Mouse (Mus musculus) CH12.LX (cell line): ENCODE measurements at regions not wholly inside any gene's neighbourhood (a gene's known extent, or its start where the extent isn't known, plus 50 kb on each side); places are given as distances from the start of the nearest gene placed in this dataset.
A peak's percentile ranks its signal among the peaks of the same experiment; 100 is the strongest.

ENCODE experiments used
- DNase-seq: peaks from one replicate; pipeline ENCODE4 v3.0.0-alpha.2; 2013; ENCODE audit errors: extremely low read depth
- H3K27ac ChIP-seq: 2 replicates; pipeline ENCODE4 v1.5.1; 2012; ENCODE audit warnings: low read depth, mild to moderate bottlenecking, control low read depth, moderate library complexity; ENCODE audit not compliant: insufficient read depth
- H3K27me3 ChIP-seq: replicated peaks from 2 replicates; pipeline ENCODE3; 2012; ENCODE audit warnings: inconsistent platforms
- H3K36me3 ChIP-seq, 2 experiments: replicated peaks in 1 of 2; 2 replicates each; pipeline versions ENCODE3 to v1.6.1; 2012; ENCODE audit warnings: inconsistent platforms in 1 of 2, low read length in 1 of 2, mild to moderate bottlenecking in 1 of 2, mixed read lengths in 1 of 2, moderate library complexity in 1 of 2; ENCODE audit not compliant: control insufficient read depth in 1 of 2, insufficient read depth in 1 of 2
- H3K4me1 ChIP-seq, 2 experiments: 2 replicates each; pipeline ENCODE4 v1.6.1; 2012; ENCODE audit warnings: inconsistent platforms in 1 of 2, moderate library complexity in 1 of 2; ENCODE audit not compliant: insufficient read depth in 2 of 2, control insufficient read depth in 1 of 2
- H3K4me2 ChIP-seq: 2 replicates; pipeline ENCODE4 v1.6.1; 2012; ENCODE audit warnings: low read depth, mild to moderate bottlenecking, control low read depth; ENCODE audit not compliant: poor library complexity, insufficient read depth, severe bottlenecking
- H3K4me3 ChIP-seq, 3 experiments: fragments of 150-350 bp in 1 of 3; sonication (generic) in 1 of 3; replicated peaks in 1 of 3; 2 replicates each; pipeline versions ENCODE3 to v1.5.1; 2011 to 2012; ENCODE audit warnings: low read depth in 2 of 3, low read length in 2 of 3, mild to moderate bottlenecking in 2 of 3, moderate library complexity in 2 of 3, control low read depth in 1 of 3, improper control_type of control experiment in 1 of 3, inconsistent platforms in 1 of 3, mixed read lengths in 1 of 3; ENCODE audit not compliant: poor library complexity in 1 of 3
- H3K79me2 ChIP-seq: replicated peaks from 2 replicates; pipeline ENCODE4 v1.6.1; 2012; ENCODE audit warnings: mild to moderate bottlenecking, moderate library complexity; ENCODE audit not compliant: control insufficient read depth, poor library complexity, insufficient read depth, severe bottlenecking; ENCODE audit errors: extremely low read depth
- H3K9ac ChIP-seq: 2 replicates; pipeline ENCODE4 v1.6.1; 2012; ENCODE audit warnings: low read depth, mild to moderate bottlenecking, control low read depth, moderate library complexity; ENCODE audit not compliant: insufficient read depth
- H3K9me3 ChIP-seq: replicated peaks from 2 replicates; pipeline ENCODE3; 2012; ENCODE audit warnings: low read length, inconsistent platforms, mixed read lengths
- BHLHE40 ChIP-seq: IDR thresholded peaks from 2 replicates; pipeline ENCODE4 v1.6.1; 2011; ENCODE audit warnings: mild to moderate bottlenecking, low read depth, low read length, improper control_type of control experiment
- CHD1 ChIP-seq: IDR thresholded peaks from 2 replicates; pipeline ENCODE4 v1.6.1; 2012; ENCODE audit warnings: low read depth, low read length, improper control_type of control experiment, inconsistent platforms
- CHD2 ChIP-seq: IDR thresholded peaks from 2 replicates; pipeline ENCODE4 v1.6.1; 2011; ENCODE audit warnings: low read length, improper control_type of control experiment
- CTCF ChIP-seq, 2 experiments: IDR thresholded peaks in 1 of 2; conservative IDR thresholded peaks in 1 of 2; 2 replicates each; pipeline ENCODE4 v1.5.1; 2011 to 2012; ENCODE audit warnings: low read depth in 2 of 2, low read length in 2 of 2, improper control_type of control experiment in 1 of 2, inconsistent platforms in 1 of 2, mild to moderate bottlenecking in 1 of 2, moderate library complexity in 1 of 2
- E2F4 ChIP-seq: IDR thresholded peaks from 2 replicates; pipeline ENCODE4 v1.6.1; 2011; ENCODE audit warnings: low read depth, low read length, improper control_type of control experiment; ENCODE audit not compliant: insufficient replicate concordance
- ELF1 ChIP-seq: IDR thresholded peaks from 2 replicates; pipeline ENCODE4 v1.6.1; 2014; ENCODE audit warnings: low read depth, mild to moderate bottlenecking, inconsistent platforms, low read length, improper control_type of control experiment
- EP300 ChIP-seq: IDR thresholded peaks from 2 replicates; pipeline ENCODE4 v1.6.1; 2011; ENCODE audit warnings: low read length, improper control_type of control experiment
- ETS1 ChIP-seq: conservative IDR thresholded peaks from 2 replicates; pipeline ENCODE4 v1.6.1; 2012; ENCODE audit warnings: low read depth, mild to moderate bottlenecking, inconsistent platforms, low read length, improper control_type of control experiment, moderate library complexity
- IRF4 ChIP-seq: IDR thresholded peaks from 2 replicates; pipeline ENCODE4 v1.6.1; 2014; ENCODE audit warnings: low read depth, mild to moderate bottlenecking, inconsistent platforms, low read length, improper control_type of control experiment
- JUN ChIP-seq: IDR thresholded peaks from 2 replicates; pipeline ENCODE4 v1.6.1; 2011; ENCODE audit warnings: low read depth, mild to moderate bottlenecking, low read length, improper control_type of control experiment, moderate library complexity; ENCODE audit not compliant: insufficient read depth
- JUND ChIP-seq: conservative IDR thresholded peaks from 2 replicates; pipeline ENCODE4 v1.6.1; 2011; ENCODE audit warnings: low read depth, low read length, improper control_type of control experiment
- KAT2A ChIP-seq: IDR thresholded peaks from 2 replicates; pipeline ENCODE4 v1.6.1; 2012; ENCODE audit warnings: low read length, improper control_type of control experiment, inconsistent platforms; ENCODE audit not compliant: insufficient replicate concordance
- MAFK ChIP-seq: IDR thresholded peaks from 2 replicates; pipeline ENCODE4 v1.6.1; 2011; ENCODE audit warnings: low read length, improper control_type of control experiment; ENCODE audit not compliant: insufficient replicate concordance
- MAX ChIP-seq: IDR thresholded peaks from 2 replicates; pipeline ENCODE4 v1.6.1; 2011; ENCODE audit warnings: low read length, improper control_type of control experiment
- MEF2A ChIP-seq: IDR thresholded peaks from 2 replicates; pipeline ENCODE4 v1.6.1; 2014; ENCODE audit warnings: low read depth, mild to moderate bottlenecking, inconsistent platforms, low read length, improper control_type of control experiment, borderline replicate concordance
- MXI1 ChIP-seq: IDR thresholded peaks from 2 replicates; pipeline ENCODE4 v1.6.1; 2011; ENCODE audit warnings: mild to moderate bottlenecking, low read depth, low read length, improper control_type of control experiment
- MYC ChIP-seq: IDR thresholded peaks from 2 replicates; pipeline ENCODE4 v1.6.1; 2011; ENCODE audit warnings: low read depth, mild to moderate bottlenecking, improper control_type of control experiment, low read length
- RAD21 ChIP-seq: IDR thresholded peaks from 2 replicates; pipeline ENCODE4 v1.6.1; 2011; ENCODE audit warnings: low read depth, mild to moderate bottlenecking, low read length, improper control_type of control experiment, moderate library complexity
- RCOR1 ChIP-seq: conservative IDR thresholded peaks from 2 replicates; pipeline ENCODE4 v1.6.1; 2012; ENCODE audit warnings: low read depth, mild to moderate bottlenecking, inconsistent platforms, low read length, improper control_type of control experiment
- SIN3A ChIP-seq: IDR thresholded peaks from 2 replicates; pipeline ENCODE4 v1.6.1; 2012; ENCODE audit warnings: low read length, improper control_type of control experiment, inconsistent platforms
- TCF12 ChIP-seq: IDR thresholded peaks from 2 replicates; pipeline ENCODE4 v1.6.1; 2014; ENCODE audit warnings: low read depth, mild to moderate bottlenecking, inconsistent platforms, low read length, improper control_type of control experiment
- UBTF ChIP-seq: IDR thresholded peaks from 2 replicates; pipeline ENCODE4 v1.6.1; 2012; ENCODE audit warnings: low read depth, mild to moderate bottlenecking, inconsistent platforms, low read length, improper control_type of control experiment, moderate library complexity
- USF2 ChIP-seq: conservative IDR thresholded peaks from 2 replicates; pipeline ENCODE4 v1.6.1; 2011; ENCODE audit warnings: low read depth, low read length, improper control_type of control experiment
- ZC3H11A ChIP-seq: IDR thresholded peaks from 2 replicates; pipeline ENCODE4 v1.6.1; 2012; ENCODE audit warnings: low read depth, mild to moderate bottlenecking, inconsistent platforms, low read length, improper control_type of control experiment
- ZKSCAN1 ChIP-seq: IDR thresholded peaks from 2 replicates; pipeline ENCODE4 v1.6.1; 2012; ENCODE audit warnings: low read depth, inconsistent platforms, low read length, improper control_type of control experiment, borderline replicate concordance
- ZMIZ1 ChIP-seq: IDR thresholded peaks from 2 replicates; pipeline ENCODE4 v1.6.1; 2012; ENCODE audit warnings: low read depth, mild to moderate bottlenecking, inconsistent platforms, low read length, improper control_type of control experiment
- ZNF384 ChIP-seq: IDR thresholded peaks from 2 replicates; pipeline ENCODE4 v1.6.1; 2012; ENCODE audit warnings: low read depth, low read length, improper control_type of control experiment, inconsistent platforms
- dilution Hi-C: fragments of 300-500 bp; cut with MboI; formaldehyde crosslinking; loops from 2 replicates; pipeline ENCODE4 v1.14.3; 2020; ENCODE audit warnings: low sequenced_read_pairs; ENCODE audit not compliant: extremely low pct_unique_long_range_greater_than_20kb, extremely low pct_ligation_motif_present
- in situ Hi-C: fragments of 300-500 bp; cut with MboI; formaldehyde crosslinking; loops from 3 replicates; pipeline ENCODE4 v1.14.3; 2019; ENCODE audit warnings: low sequenced_read_pairs, low pct_ligation_motif_present, low pct_unique_long_range_greater_than_20kb, mixed read lengths

GRCm38 (mm10) chr12:39931251-39931650 lies 106.6 kb downstream of the Arl4a start:
- Histone ChIP-seq H3K4me1 (peaks cover 3 to 7% of the 10 kb centered on the region in 2 experiments), H3K27ac (no peak overlapping the region), H3K79me2 (no peaks in the 10 kb centered on the region), H3K9ac (no peak overlapping the region), H3K9me3 (no peaks in the 10 kb centered on the region), H3K27me3 (no peaks in the 10 kb centered on the region), H3K4me3 (no peak overlapping the region), H3K36me3 (no peaks in the 10 kb centered on the region), H3K4me2 (no peak overlapping the region)
- dilution Hi-C loops (no loop called here), in situ Hi-C loops (no loop called here)
- no peak for DNase-seq
- no peak for TF ChIP-seq RCOR1

- peak; percentile 19 for DNase-seq
- H3K4me3 ChIP-seq: no peak overlapping the region
- H3K4me1 ChIP-seq: peaks cover 0 to 7% of the 10 kb centered on the region in 2 experiments; a peak in 2 of 4 replicates
- no peak for TF ChIP-seq CHD1
- no peak for TF ChIP-seq USF2
- TF ChIP-seq JUND: no peak
- TF ChIP-seq ETS1: peak; percentile 57
- no peak for TF ChIP-seq E2F4
- TF ChIP-seq TCF12: peak; percentile 40; the same call in 1 of the 2 replicates
- TF ChIP-seq UBTF: no peak
- TF ChIP-seq IRF4: peak; percentile 82
- TF ChIP-seq ZC3H11A: no peak
- no peak for TF ChIP-seq ZMIZ1
- peak; percentile 85 for TF ChIP-seq BHLHE40
- no peak for TF ChIP-seq CTCF (conservative IDR thresholded peaks at IDR 0.05 in 1 of 2, IDR thresholded peaks at IDR 0.05 in 1 of 2; ENCODE audit: low read depth in 2 of 2, low read length in 2 of 2)
- 0 out of 2 replicates have a peak, but pooled peaks have one; percentile 73 for TF ChIP-seq RCOR1
- peak; percentile 94 for TF ChIP-seq MEF2A
- peak; percentile 92 for TF ChIP-seq ZNF384
- TF ChIP-seq JUN: no peak
- 0 out of 2 replicates have a peak, but pooled peaks have one; percentile 43 for TF ChIP-seq MAX
- no peak for TF ChIP-seq CHD2
- TF ChIP-seq MXI1: no peak
- TF ChIP-seq EP300: peak; percentile 66
- 0 out of 2 replicates have a peak, but pooled peaks have one; percentile 14 for TF ChIP-seq ELF1
- TF ChIP-seq KAT2A: no peak
- TF ChIP-seq SIN3A: peak; percentile 51; the same call in 1 of the 2 replicates
- no peak for TF ChIP-seq ZKSCAN1
- TF ChIP-seq RAD21: no peak
- 0 out of 2 replicates have a peak, but pooled peaks have one; percentile 50 for TF ChIP-seq MYC
- peak; percentile 49; the same call in 1 of the 2 replicates for TF ChIP-seq MAFK
- TF ChIP-seq, all 38 proteins: peak for 13
- Histone ChIP-seq H3K9me3 (no peaks in the 10 kb centered on the region), H3K4me2 (no peak overlapping the region), H3K79me2 (no peaks in the 10 kb centered on the region), H3K36me3 (no peaks in the 10 kb centered on the region), H3K27me3 (no peaks in the 10 kb centered on the region), H3K9ac (no peak overlapping the region), H3K27ac (no peak overlapping the region)
- in situ Hi-C loops: no loop called here
- dilution Hi-C loops: no loop called here
Measured at GRCm38 (mm10) chr12:39927902-39928301, 109.9 kb downstream of the Arl4a start.
